Mouse (Mus musculus): ENCODE results near the gene Mrgpra3. TPM values are rescaled to one million over a fixed set of nuclear protein-coding genes. Genes with fewer than 3 reads are reported as not detected.

The Mrgpra3 gene
- not detected for total RNA-seq (2021)

DNA sequence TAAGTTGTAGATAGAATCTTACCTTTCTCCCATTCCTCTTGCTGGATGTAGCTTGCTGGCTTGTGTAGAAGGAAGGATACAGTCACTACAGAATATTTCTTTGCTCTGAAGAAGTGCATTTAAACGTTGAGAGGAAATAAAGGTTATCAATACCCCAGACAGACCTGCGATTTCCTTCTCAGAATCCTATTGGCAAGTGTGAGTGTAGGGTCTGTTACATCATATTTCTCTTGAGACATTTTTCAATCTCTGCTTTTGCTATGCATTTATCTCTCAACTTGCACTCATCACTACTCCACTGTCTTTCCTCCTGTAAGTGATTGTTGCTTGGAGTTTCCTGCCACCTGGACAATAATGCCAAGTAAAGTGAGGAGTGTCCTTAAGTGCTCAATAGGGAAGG is at the start of gene Mrgpra3:
Mrgpra3 (minus strand) TSS at position 101 of the 400 bp plus-strand sequence.
- DNase-seq, result no peak
- intact Hi-C loops (cut with DNase I), result no loop called here

Other genes starting within 250 kb of the Mrgpra3 start
- not detected for gene Mrgpra1, start 247.1 kb downstream of the Mrgpra3 start, total RNA-seq (2021)
- not detected for gene Mrgpra2a, start 149.2 kb downstream of the Mrgpra3 start, total RNA-seq (2021)
- gene Mrgpra2b, start 72.5 kb downstream of the Mrgpra3 start, total RNA-seq (2021), result not detected